Mouse (Mus musculus) fibroblast of lung, adult 2 months (primary cell): ENCODE measurements around the gene Chst1.
A peak's percentile ranks its signal among the peaks of the same experiment; 100 is the strongest.

Source experiments
- DNase-seq: peaks from one replicate; pipeline ENCODE4 v3.0.0-alpha.2; 2011; ENCODE audit warnings: low read depth

Gene Chst1

GRCm38 (mm10) chr2:92609704-92610379 lies 10.3 kb downstream of the Chst1 start:
- no peak for DNase-seq

GRCm38 (mm10) chr2:92613645-92614044 lies 14.1 kb downstream of the Chst1 start:
- no peak for DNase-seq

GRCm38 (mm10) chr2:92614106-92614505 lies 14.6 kb downstream of the Chst1 start:
- DNase-seq, result no peak

GRCm38 (mm10) chr2:92617077-92617756 lies 17.7 kb downstream of the Chst1 start:
- DNase-seq, result no peak

- no peak for DNase-seq
Observed at GRCm38 (mm10) chr2:92618016-92618415, 18.5 kb downstream of the Chst1 start.

GRCm38 (mm10) chr2:92627633-92628032 lies 28.1 kb downstream of the Chst1 start:
- peak; percentile 67 for DNase-seq

GRCm38 (mm10) chr2:92630799-92631198 lies 31.3 kb downstream of the Chst1 start:
- DNase-seq, result no peak

GRCm38 (mm10) chr2:92632027-92632426 lies 32.5 kb downstream of the Chst1 start:
- no peak for DNase-seq

GRCm38 (mm10) chr2:92640555-92640954 lies 41.0 kb downstream of the Chst1 start:
- DNase-seq, result no peak

- no peak for DNase-seq
Observed at GRCm38 (mm10) chr2:92645282-92646037, 46.0 kb downstream of the Chst1 start.

GRCm38 (mm10) chr2:92649154-92649801 lies 49.8 kb downstream of the Chst1 start:
- no peak for DNase-seq

- no peak for DNase-seq
Observed at GRCm38 (mm10) chr2:92650428-92650827, 50.9 kb downstream of the Chst1 start.

- DNase-seq, result no peak
Observed at GRCm38 (mm10) chr2:92651294-92651816, 51.8 kb downstream of the Chst1 start.

GRCm38 (mm10) chr2:92657189-92657588 lies 57.7 kb downstream of the Chst1 start:
- no peak for DNase-seq

GRCm38 (mm10) chr2:92658293-92659150 lies 59.0 kb downstream of the Chst1 start:
- no peak for DNase-seq

- DNase-seq, result no peak
Observed at GRCm38 (mm10) chr2:92659491-92660035, 60.1 kb downstream of the Chst1 start.

- DNase-seq, result no peak
Observed at GRCm38 (mm10) chr2:92662534-92663068, 63.1 kb downstream of the Chst1 start.
